Mouse (Mus musculus) spleen, adult 2 months (tissue): Measurements from ENCODE around the gene Ccdc85b.

ENCODE experiments used
- CTCF ChIP-seq: fragments of 200-500 bp; IDR thresholded peaks from 2 replicates; pipeline ENCODE4 v1.5.1; 2011; ENCODE audit warnings: mild to moderate bottlenecking, inconsistent platforms; ENCODE audit not compliant: insufficient read depth, insufficient read length, insufficient replicate concordance; ENCODE audit errors: extremely low read depth
- POLR2A ChIP-seq: fragments of 200-500 bp; IDR thresholded peaks from 2 replicates; pipeline ENCODE4 v1.6.1; 2011; ENCODE audit warnings: low read depth, low read length, inconsistent platforms

DNA sequence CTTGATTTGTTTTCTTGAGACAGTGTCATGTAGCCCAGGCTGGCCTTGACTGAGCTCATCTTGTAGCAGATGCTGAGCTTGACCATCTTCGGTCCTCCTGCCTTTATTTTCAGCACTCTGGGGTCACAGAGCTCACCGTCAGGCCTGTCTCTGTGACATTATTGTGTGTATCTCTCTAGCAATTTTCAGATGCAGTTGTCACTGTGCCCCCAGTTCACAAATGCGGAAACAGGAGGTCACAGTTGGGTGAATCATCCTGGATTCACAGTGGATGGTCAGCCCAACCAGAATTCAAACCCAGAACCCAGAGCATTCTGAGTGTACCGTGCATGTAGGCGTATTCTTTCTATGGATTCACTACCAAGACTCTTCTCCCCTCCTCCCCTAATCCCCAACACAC is 11.9 kb downstream of the Ccdc85b start:
- TF ChIP-seq CTCF (no peak), POLR2A (no peak)
